Mouse (Mus musculus): ENCODE measurements around the gene Gm18336. TPM values are rescaled to one million over a fixed set of nuclear protein-coding genes. Genes with fewer than 3 reads are reported as not detected.

Gm18336 gene
- polyA plus RNA-seq, 1 experiment = not detected

DNA sequence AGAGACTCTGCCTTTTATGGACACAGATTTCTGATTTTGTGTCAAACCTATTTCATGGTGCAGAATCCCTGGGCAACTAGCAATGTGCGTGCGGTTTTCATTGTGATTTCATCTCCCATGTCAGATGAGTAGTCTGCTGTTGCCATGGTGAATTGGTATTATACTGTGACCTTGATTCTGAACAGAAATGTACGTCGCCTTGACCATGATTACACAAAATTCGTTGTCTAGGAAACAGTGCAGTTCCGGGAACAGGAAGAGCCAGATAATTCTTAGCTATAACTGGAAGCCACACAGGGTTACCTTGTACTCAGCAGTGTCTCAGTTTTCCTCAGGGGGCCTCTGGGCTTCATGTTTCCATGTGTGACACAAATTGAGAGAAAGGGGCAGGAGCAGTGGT is 14.1 kb downstream of the Gm18336 start:
- H3K27me3 ChIP-seq (ENCODE audit: control insufficient read depth, insufficient read depth, insufficient read length) = no peaks in the 10 kb centered on the region
- H3K36me3 ChIP-seq (ENCODE audit: control insufficient read depth, insufficient read depth) = no peaks in the 10 kb centered on the region
- H3ac ChIP-seq (ENCODE audit: control insufficient read depth, insufficient read length, low read depth) = no peak overlapping the region
- H3K4me3 ChIP-seq (ENCODE audit: insufficient read depth, poor library complexity, severe bottlenecking) = no peak overlapping the region
- no peak for TF ChIP-seq USF1 (IDR thresholded peaks at IDR 0.05; ENCODE audit: low read depth)
- TF ChIP-seq CEBPB (IDR thresholded peaks at IDR 0.05; ENCODE audit: low read depth) = no peak
- TF ChIP-seq MYOD1 (IDR thresholded peaks at IDR 0.05; ENCODE audit: control insufficient read depth, insufficient read length, low read depth) = no peak
- no peak for TF ChIP-seq MAX (IDR thresholded peaks at IDR 0.05)
- TF ChIP-seq FOSL1 (IDR thresholded peaks at IDR 0.05; ENCODE audit: insufficient read depth, low read length, poor library complexity, severe bottlenecking) = no peak
- no peak for TF ChIP-seq CTCF (IDR thresholded peaks at IDR 0.05; ENCODE audit: control insufficient read depth, insufficient read depth, insufficient read length)
- no peak for TF ChIP-seq MYOG (IDR thresholded peaks at IDR 0.05; ENCODE audit: control insufficient read depth, extremely low read depth, insufficient read length)
- H3K79me2 ChIP-seq (ENCODE audit: control insufficient read depth, insufficient read depth) = no peaks in the 10 kb centered on the region
- H3K79me3 ChIP-seq (ENCODE audit: low read depth) = no peaks in the 10 kb centered on the region

DNA sequence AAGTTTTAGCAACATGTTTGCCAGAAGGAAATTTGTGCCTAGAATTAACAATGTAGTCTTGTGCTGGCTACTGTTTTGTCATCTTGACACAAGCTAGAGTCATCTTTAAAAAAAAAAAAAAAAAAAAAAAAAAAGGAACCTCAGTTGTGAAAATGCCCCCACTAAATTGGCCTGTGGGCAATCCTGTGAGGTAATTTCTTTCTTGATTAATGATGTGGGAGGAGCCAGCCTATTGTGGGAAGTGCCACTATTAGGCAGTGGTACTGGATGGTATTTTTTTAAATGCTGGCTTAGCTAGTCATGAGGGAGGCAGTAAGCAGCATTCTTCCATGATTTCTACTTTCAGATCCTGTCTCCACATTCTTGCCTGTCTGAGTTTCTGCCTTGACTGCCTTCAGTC is 35.2 kb downstream of the Gm18336 start:
- H3K27me3 ChIP-seq (ENCODE audit: control insufficient read depth, insufficient read depth, insufficient read length) = no peaks in the 10 kb centered on the region
- no peaks in the 10 kb centered on the region for H3K79me2 ChIP-seq (ENCODE audit: control insufficient read depth, insufficient read depth)
- H3ac ChIP-seq (ENCODE audit: control insufficient read depth, insufficient read length, low read depth) = no peak overlapping the region
- H3K36me3 ChIP-seq (ENCODE audit: control insufficient read depth, insufficient read depth) = no peaks in the 10 kb centered on the region
- no peak for TF ChIP-seq MAX (IDR thresholded peaks at IDR 0.05)
- no peak for TF ChIP-seq CEBPB (IDR thresholded peaks at IDR 0.05; ENCODE audit: low read depth)
- TF ChIP-seq USF1 (IDR thresholded peaks at IDR 0.05; ENCODE audit: low read depth) = no peak
- TF ChIP-seq MYOG (IDR thresholded peaks at IDR 0.05; ENCODE audit: control insufficient read depth, extremely low read depth, insufficient read length) = no peak
- TF ChIP-seq MYOD1 (IDR thresholded peaks at IDR 0.05; ENCODE audit: control insufficient read depth, insufficient read length, low read depth) = no peak
- no peak for TF ChIP-seq CTCF (IDR thresholded peaks at IDR 0.05; ENCODE audit: control insufficient read depth, insufficient read depth, insufficient read length)
- no peak for TF ChIP-seq FOSL1 (IDR thresholded peaks at IDR 0.05; ENCODE audit: insufficient read depth, low read length, poor library complexity, severe bottlenecking)
- H3K79me3 ChIP-seq (ENCODE audit: low read depth) = no peaks in the 10 kb centered on the region
- no peak overlapping the region for H3K4me3 ChIP-seq (ENCODE audit: insufficient read depth, poor library complexity, severe bottlenecking)

DNA sequence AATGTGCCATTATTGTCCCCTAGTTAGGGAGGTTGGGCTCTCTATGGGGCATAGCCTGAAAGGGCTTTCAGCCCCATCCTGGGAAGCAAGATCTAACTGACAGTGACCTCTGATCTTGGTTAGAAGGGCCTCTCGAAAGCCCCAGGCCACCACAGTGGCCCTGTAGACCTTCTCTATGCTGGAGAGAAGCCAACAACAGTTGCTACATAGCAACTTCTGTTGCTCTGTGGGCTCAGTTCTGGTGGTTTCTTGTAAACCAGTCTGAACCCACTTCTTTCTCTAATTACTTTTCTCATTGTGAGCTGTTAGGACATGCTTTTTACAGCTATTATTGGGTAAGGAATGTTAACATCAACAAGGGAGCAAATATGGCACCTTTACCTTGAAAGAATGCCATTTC is 41.8 kb downstream of the Gm18336 start:
- H3ac ChIP-seq (ENCODE audit: control insufficient read depth, insufficient read length, low read depth) = no peak overlapping the region
- H3K4me3 ChIP-seq (ENCODE audit: insufficient read depth, poor library complexity, severe bottlenecking) = no peak overlapping the region
- H3K36me3 ChIP-seq (ENCODE audit: control insufficient read depth, insufficient read depth) = peaks cover 25% of the 10 kb centered on the region
- no peaks in the 10 kb centered on the region for H3K79me3 ChIP-seq (ENCODE audit: low read depth)
- no peaks in the 10 kb centered on the region for H3K27me3 ChIP-seq (ENCODE audit: control insufficient read depth, insufficient read depth, insufficient read length)
- no peaks in the 10 kb centered on the region for H3K79me2 ChIP-seq (ENCODE audit: control insufficient read depth, insufficient read depth)
- TF ChIP-seq FOSL1 (IDR thresholded peaks at IDR 0.05; ENCODE audit: insufficient read depth, low read length, poor library complexity, severe bottlenecking) = no peak
- TF ChIP-seq USF1 (IDR thresholded peaks at IDR 0.05; ENCODE audit: low read depth) = no peak
- no peak for TF ChIP-seq CEBPB (IDR thresholded peaks at IDR 0.05; ENCODE audit: low read depth)

DNA sequence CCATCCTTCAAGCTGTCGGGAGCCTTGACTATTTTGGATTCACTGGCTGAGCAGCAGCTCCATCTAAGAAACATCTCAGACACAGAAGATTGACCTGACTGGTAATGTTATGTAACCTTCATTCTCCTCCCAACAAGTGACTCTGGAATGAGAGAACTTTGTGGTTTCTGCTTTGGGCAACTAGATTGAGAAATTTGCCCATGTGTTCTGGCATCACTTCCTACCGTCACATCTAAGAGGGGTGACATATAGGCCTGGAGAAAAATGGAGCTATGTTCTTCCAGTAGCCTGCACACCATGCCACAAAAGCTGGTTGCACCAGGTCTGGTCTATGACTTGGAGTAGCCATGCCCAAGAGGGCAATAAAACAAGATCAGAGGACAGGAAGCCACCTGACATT is 42.4 kb downstream of the Gm18336 start:
- H3K36me3 ChIP-seq (ENCODE audit: control insufficient read depth, insufficient read depth) = peaks cover 28% of the 10 kb centered on the region
- TF ChIP-seq MAX (IDR thresholded peaks at IDR 0.05) = no peak
- TF ChIP-seq FOSL1 (IDR thresholded peaks at IDR 0.05; ENCODE audit: insufficient read depth, low read length, poor library complexity, severe bottlenecking) = no peak
- TF ChIP-seq MYOG (IDR thresholded peaks at IDR 0.05; ENCODE audit: control insufficient read depth, extremely low read depth, insufficient read length) = no peak
- no peak for TF ChIP-seq CTCF (IDR thresholded peaks at IDR 0.05; ENCODE audit: control insufficient read depth, insufficient read depth, insufficient read length)
- TF ChIP-seq MYOD1 (IDR thresholded peaks at IDR 0.05; ENCODE audit: control insufficient read depth, insufficient read length, low read depth) = no peak
- TF ChIP-seq CEBPB (IDR thresholded peaks at IDR 0.05; ENCODE audit: low read depth) = no peak
- no peak for TF ChIP-seq USF1 (IDR thresholded peaks at IDR 0.05; ENCODE audit: low read depth)

More for the DNA sequence above, 42.4 kb downstream of the Gm18336 start:
- Histone ChIP-seq H3K27me3 (ENCODE audit: control insufficient read depth, insufficient read depth, insufficient read length) (no peaks in the 10 kb centered on the region), H3K79me3 (ENCODE audit: low read depth) (peaks cover 2% of the 10 kb centered on the region), H3K4me3 (ENCODE audit: insufficient read depth, poor library complexity, severe bottlenecking) (no peak overlapping the region), H3ac (ENCODE audit: control insufficient read depth, insufficient read length, low read depth) (no peak overlapping the region), H3K79me2 (ENCODE audit: control insufficient read depth, insufficient read depth) (no peaks in the 10 kb centered on the region)

Other genes with a start within 250 kb of the Gm18336 start
- gene Xlr5b, start 249.9 kb downstream of the Gm18336 start, polyA plus RNA-seq (2012; fragmentation: generic; extraction: Trizol) = not detected
- not detected for gene DXBay18, start 249.3 kb downstream of the Gm18336 start, polyA plus RNA-seq (2012; fragmentation: generic; extraction: Trizol)
- gene Spin2d, start 221.7 kb downstream of the Gm18336 start, polyA plus RNA-seq (2012; fragmentation: generic; extraction: Trizol) = not detected
- 0.15 TPM for gene Xlr3b, start 206.5 kb downstream of the Gm18336 start, polyA plus RNA-seq (2012; fragmentation: generic; extraction: Trizol)
- gene Xlr4b, start 184.4 kb downstream of the Gm18336 start, polyA plus RNA-seq (2012; fragmentation: generic; extraction: Trizol) = 0.09 TPM
- 3.3 TPM for gene F8a, start 170.4 kb downstream of the Gm18336 start, polyA plus RNA-seq (2012; fragmentation: generic; extraction: Trizol)
- gene Xlr4c, start 155.6 kb downstream of the Gm18336 start, polyA plus RNA-seq (2012; fragmentation: generic; extraction: Trizol) = 0.06 TPM
- gene Xlr3c, start 133.3 kb downstream of the Gm18336 start, polyA plus RNA-seq (2012; fragmentation: generic; extraction: Trizol) = 1.4 TPM
- not detected for gene Xlr5a, start 105.8 kb downstream of the Gm18336 start, polyA plus RNA-seq (2012; fragmentation: generic; extraction: Trizol)
- not detected for gene Xlr5c, start 105.8 kb downstream of the Gm18336 start, polyA plus RNA-seq (2012; fragmentation: generic; extraction: Trizol)
- gene Gm45015, start 61.9 kb downstream of the Gm18336 start, polyA plus RNA-seq (2012; fragmentation: generic; extraction: Trizol) = not detected
- 5.9 TPM for gene Zfp275, start 56.1 kb downstream of the Gm18336 start, polyA plus RNA-seq (2012; fragmentation: generic; extraction: Trizol)
- gene Zfp92, start 12.4 kb upstream of the Gm18336 start, polyA plus RNA-seq (2012; fragmentation: generic; extraction: Trizol) = 0.02 TPM
- not detected for gene Trex2, start 36.6 kb upstream of the Gm18336 start, polyA plus RNA-seq (2012; fragmentation: generic; extraction: Trizol)
- gene Haus7, start 60.3 kb upstream of the Gm18336 start, polyA plus RNA-seq (2012; fragmentation: generic; extraction: Trizol) = 42.6 TPM
- 731 TPM for gene Bgn, start 84.9 kb upstream of the Gm18336 start, polyA plus RNA-seq (2012; fragmentation: generic; extraction: Trizol)
- not detected for gene Atp2b3, start 104.3 kb upstream of the Gm18336 start, polyA plus RNA-seq (2012; fragmentation: generic; extraction: Trizol)
- 22.3 TPM for gene Dusp9, start 240.7 kb upstream of the Gm18336 start, polyA plus RNA-seq (2012; fragmentation: generic; extraction: Trizol)